Mouse (Mus musculus) spleen, adult 2 months (tissue): ENCODE measurements at regions not wholly inside any gene's neighbourhood (a gene's known extent, or its start where the extent isn't known, plus 50 kb on each side); places are given as distances from the start of the nearest gene placed in this dataset.

Experiments
- CTCF ChIP-seq: fragments of 200-500 bp; IDR thresholded peaks from 2 replicates; pipeline ENCODE4 v1.5.1; 2011; ENCODE audit warnings: mild to moderate bottlenecking, inconsistent platforms; ENCODE audit not compliant: insufficient read depth, insufficient read length, insufficient replicate concordance; ENCODE audit errors: extremely low read depth
- POLR2A ChIP-seq: fragments of 200-500 bp; IDR thresholded peaks from 2 replicates; pipeline ENCODE4 v1.6.1; 2011; ENCODE audit warnings: low read depth, low read length, inconsistent platforms

DNA sequence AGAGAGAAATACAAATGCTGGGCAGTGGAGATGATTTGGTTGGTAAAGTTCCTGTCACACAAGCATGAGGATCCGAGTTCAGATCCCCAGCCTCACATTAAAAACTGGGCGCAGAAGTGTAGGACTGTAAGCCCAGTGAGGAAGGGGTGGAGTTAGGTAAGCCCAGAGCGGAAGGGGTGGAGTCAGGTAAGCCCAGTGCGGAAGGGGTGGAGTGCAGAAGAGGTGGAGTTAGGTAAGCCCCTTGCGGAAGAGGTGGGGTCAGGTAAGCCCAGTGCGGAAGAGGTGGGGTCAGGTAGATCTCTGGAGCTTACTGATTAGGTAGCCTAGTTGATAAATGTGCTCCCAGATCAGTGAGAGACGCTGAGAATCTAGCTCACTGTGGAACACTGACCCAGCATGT is 97.4 kb upstream of the Klf13 start:
- TF ChIP-seq CTCF, result no peak
- no peak for TF ChIP-seq POLR2A
